Mouse (Mus musculus) urinary bladder, postnatal 36 days (tissue): ENCODE measurements at regions not wholly inside any gene's neighbourhood (a gene's known extent, or its start where the extent isn't known, plus 50 kb on each side); places are given as distances from the start of the nearest gene placed in this dataset.

ENCODE experiments used
- DNase-seq, 2 experiments: peaks; one replicate each; pipeline ENCODE4 v3.0.0; 2022; ENCODE audit warnings: low spot score in 2 of 2, mixed read lengths in 1 of 2

DNA sequence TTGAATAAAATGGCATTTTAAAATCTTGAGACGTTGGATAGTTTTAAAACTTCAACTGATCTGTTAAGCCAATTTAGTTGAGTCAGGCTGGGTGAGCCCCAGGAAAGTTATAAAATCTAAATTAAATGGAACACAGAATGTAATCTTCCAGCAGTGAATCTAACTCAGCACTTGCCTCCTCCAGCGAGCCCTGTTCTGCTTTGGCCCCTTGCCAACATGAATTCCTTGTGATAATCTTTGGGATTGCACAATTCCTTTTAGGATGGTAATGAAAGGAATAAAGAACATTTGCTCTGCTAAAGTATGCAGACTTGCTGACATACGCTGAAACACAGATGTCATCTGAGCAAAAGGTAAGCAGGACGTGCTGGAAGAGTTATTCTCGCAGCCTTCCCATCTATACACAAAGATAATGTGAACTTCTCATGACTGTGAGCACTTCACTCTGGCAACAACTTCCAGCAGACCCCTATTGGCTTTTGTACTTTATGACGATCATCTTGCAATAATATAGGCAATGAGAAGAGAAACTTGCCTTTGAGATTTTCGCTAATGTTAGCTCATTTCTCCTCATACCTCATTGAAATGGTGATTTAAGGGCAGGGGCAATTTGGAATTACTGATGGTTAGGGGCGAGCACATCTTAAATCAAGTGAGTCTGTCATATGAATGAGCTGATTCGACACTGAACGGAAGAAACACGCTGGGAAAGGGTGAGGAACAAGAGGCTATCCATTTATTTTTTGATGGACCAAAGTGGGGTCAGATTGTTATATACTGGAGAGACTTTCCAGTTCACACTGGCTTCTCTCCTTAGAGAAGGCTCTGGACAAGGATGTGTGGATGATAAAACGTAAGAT, 216.3 kb upstream of the Pdzrn3 start:
- DNase-seq = peak; percentile 3 to 38

DNA sequence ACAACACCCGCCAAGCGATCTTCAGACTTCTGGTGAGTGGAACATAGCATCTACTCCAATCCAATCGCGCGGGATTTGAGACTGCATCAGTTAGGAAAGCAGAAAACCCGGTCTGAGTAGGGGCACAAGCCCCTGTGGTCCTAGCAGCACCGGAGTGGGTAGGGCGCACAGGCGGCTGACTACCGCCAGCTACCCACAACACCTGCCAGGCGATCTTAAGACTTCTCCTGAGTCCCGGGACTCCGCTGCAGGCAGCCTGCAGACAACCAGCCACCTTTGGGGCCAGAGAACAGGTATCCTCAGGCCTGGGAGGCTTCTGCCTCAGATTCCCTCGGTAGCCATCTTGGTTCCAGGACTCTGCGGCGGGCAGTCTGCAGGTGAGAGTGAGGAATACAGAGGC, 208.2 kb upstream of the Pdzrn3 start:
- DNase-seq = no peak

DNA sequence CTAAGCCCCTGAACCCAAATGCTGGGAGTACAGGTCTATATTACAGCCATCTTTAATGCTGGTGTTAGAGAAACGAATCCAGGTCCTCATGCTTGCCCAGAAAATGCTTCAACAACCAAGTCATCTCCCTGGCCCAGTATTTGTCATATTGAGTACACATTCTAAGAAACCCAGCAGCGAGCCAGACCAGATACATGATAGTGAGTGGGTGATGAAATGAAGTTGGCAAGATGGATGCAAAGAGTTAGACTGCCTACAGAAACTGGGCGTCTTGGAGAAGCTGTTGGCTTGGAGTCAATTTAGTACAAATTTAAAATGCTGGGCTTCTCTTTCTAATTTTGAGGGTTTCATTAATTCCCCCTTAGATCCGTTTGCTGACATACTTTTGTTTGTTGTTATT, 203.1 kb upstream of the Pdzrn3 start:
- DNase-seq = no peak

DNA sequence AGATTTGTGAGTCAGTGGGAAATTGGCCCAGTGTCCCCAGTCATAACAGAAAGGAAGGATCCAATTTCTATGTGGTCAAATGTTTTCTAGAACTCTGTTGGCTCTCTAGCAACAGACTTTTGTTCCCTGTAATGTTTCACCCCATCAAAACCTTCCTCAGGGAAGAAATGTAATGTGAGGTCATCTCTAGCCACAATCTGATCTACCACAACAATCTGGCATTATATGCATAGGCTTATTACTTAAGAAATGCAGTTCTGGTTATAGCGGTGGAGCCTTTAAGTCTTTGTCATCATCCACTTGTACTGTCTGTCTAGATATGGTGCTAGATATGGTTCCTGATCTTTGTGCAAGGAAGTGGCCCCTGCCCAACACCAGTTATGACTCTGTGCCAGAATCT, 178.4 kb upstream of the Pdzrn3 start:
- no peak for DNase-seq

DNA sequence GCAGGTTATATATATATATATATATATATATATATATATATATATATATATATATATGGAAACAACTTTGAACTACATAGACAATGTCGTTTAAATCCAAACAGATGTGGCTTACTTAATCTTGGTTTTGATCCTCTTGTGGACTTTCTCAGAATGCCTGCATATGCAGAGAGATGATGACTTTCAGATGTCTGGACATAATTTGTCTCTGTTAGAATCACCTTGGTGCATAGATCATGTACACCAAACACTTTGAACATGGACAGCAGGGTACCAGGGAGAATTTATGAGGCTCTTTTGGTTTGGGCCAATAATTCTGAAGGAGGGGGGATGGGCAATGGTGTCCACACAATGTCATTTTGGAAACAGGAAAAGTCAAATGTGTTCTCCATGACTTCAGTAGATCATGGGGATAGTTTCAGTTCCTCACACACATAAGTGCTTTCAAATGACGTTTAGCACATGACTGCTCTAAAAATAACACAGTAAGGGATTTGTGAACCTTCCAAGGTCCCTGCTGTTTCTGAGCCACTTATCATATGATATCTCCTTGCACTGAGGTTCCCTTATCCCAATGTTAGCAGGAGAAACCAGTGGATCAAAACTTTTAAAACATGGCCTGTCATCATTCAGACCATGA, 177.4 kb upstream of the Pdzrn3 start:
- no peak for DNase-seq

DNA sequence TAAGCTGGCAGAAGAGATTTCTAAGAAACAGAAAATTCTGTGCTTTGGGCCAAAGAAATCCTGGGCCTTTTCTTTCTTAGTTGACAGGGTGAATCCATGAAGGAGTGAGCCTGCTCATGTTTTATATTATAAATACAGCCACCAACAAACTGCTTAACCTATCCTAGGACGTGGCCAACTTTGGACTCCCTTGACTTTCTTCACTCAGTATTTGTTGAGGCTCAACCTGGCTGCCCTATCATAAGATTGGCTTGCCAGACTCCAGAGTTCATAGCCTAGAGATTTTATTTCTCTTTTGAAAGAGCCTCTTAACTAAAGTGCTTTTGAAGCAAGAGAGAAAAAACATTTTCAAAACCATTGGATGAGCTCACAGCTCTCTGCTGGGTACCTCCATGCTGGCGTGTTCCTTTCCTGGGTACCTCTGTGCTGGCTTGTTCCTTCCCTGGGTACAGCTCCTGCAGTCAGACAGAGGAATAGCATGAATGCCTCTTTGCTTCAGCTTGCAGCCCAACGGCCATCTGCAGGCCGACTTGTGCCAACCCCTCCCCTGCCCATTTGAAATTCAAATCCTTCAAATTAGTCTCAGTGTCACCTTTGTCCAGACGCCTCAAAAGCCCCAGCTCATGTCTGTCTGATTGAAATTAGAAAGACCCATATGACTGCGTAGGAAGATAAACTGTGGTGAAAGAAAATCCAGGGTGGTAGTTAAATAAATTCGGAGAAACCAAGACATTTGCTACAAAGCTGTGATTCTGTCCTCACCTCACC, 173.0 kb upstream of the Pdzrn3 start:
- no peak for DNase-seq

DNA sequence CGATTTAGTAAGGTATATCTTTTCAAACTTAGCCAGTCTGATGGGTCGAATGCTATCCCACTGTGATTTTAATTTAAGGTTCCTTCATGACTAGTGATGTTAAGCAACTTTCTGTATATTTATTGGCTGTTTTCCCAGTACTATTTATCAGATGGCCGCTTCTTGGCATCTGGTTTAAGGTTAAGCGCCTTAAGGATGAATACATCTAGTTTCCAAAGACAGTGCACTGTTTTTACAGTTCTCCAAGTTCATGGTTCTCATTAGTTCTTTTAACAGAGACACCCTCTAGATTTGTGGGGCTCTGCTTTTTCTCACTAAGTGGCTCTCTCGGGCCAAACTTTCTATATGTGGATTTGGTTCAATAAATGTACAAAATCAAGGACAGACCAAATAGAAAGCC, 159.9 kb upstream of the Pdzrn3 start:
- no peak for DNase-seq

DNA sequence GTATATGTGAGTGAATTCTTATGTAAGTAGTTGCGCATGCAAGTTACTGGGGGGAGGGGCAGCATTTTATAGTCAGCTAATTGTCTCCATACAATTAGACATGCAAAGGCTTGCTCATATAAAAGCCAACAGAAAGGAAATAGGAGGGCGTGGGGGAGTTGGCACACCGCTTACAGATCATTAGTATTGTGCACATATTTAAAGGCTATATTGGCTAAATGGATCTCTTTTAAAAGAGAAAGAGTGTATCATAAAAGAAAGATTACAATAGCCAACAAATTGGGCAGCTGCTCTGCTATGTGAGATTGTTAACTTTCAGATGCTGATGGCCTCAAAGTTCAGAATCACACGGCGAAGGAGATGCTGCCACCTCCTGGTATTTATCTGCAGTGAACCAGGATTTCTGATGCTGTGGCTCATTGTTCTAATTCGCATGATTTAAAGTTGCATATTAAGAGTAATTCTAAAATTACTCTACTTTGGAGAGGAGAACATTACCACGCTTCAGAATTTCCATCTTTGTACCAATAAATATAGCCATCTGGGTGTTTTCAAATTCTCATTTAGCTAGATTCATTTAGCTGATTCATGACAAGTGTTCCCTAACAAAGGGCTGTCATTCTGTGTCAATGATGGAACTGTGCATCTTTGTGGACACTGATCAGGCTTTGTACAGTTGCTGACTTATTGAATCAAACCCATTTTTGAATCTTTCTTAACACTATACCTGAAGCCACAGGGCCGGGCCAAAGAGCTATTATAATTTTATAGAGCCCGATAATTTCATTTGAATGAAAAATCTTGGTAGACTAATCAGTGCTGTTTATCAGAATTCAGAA, 156.7 kb upstream of the Pdzrn3 start:
- no peak for DNase-seq

DNA sequence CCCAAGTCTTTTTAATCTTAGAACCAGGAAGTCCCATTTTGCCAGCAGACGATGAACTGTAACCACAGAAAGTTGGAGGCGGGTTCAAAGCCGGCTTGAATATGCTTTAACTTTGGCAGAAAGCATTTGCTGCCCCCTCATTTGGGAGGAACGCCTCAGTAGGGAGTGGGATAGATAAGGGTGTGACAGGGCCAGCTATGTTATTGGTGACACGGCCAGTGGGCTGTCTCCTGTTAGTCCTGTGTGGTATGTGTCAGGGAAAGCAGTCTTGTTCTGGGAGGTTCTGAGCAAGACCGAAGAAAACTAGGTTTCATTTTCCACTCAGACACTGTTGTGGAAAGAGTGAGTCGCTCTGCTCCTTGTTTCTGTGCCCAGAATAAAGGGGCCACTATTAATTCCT, 154.7 kb upstream of the Pdzrn3 start:
- DNase-seq = peak in 1 of 2 experiments; percentile 32

DNA sequence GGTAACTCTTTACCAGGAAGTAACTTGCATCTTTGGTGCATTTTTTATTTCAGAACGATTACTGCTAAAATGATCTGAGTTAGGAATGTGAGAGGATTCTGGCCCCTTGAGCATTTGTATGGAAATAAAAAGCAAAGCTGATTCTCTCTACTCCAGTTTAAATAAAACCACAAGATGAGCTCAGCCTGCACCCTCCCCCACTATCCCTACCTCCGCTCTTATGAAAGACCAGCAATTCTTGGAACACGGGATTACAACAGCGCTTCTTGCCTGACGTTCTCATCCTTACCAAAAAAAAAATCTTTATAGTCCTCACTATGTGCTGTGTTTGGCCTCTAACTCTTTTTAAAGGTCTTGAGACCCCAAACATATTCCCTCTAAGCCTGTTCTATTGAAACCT, 154.2 kb upstream of the Pdzrn3 start:
- DNase-seq = no peak

DNA sequence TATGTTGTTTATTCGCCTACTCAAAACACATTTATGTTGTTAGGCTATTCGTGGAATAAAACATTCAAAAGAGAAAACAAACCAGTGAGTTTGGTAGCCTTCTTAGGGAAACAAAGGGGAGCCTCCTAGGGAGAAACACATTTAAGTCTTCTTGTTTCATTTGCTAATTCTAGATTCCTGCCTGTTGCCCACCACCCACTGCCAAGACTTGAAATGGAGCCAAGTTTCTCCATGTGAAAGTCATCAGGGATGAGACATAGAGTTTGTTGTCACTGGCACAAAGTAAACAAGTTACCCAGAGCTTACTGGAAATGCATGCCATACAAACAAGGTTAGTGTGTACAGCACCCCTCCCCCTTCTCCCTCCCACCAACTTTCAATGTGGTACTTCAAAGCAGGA, 147.4 kb upstream of the Pdzrn3 start:
- DNase-seq = no peak

DNA sequence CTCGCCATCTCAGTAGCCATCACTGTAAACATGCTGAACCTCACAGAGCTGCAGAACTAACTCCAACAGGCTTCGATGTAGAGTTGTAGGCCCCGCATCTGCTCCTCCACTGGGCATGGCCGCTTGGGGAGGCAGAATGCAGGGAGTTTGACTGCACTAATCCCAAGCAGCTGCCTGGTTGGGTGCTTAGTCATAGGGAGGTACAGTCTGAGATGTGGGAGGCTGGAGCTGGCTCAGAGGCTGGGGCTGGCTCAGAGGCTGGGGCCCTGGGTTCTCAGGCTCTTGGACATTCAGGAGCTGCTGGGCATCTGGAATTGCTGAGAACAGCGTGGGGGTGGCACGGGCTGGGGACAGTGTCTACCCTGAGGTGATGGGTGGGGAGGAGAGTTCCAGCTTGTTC, 143.6 kb upstream of the Pdzrn3 start:
- no peak for DNase-seq

DNA sequence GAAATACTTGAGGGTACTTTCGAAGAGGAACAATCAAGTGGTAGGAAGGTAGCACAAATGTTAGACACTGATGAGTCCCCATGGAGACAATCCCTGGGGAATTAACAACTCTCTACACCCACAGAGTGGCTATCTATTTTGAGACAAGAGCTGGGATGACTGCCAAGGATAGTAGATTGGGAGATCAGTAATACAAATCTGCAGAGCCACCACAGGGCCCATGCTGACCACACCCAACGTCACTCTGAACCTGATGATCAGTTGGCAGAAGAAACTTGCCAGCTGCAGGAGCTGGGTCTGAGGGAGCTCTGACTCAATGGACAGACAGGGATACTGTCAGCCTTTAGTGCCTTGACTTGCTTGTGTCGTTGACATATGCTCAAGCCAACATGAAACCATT, 143.1 kb upstream of the Pdzrn3 start:
- no peak for DNase-seq

DNA sequence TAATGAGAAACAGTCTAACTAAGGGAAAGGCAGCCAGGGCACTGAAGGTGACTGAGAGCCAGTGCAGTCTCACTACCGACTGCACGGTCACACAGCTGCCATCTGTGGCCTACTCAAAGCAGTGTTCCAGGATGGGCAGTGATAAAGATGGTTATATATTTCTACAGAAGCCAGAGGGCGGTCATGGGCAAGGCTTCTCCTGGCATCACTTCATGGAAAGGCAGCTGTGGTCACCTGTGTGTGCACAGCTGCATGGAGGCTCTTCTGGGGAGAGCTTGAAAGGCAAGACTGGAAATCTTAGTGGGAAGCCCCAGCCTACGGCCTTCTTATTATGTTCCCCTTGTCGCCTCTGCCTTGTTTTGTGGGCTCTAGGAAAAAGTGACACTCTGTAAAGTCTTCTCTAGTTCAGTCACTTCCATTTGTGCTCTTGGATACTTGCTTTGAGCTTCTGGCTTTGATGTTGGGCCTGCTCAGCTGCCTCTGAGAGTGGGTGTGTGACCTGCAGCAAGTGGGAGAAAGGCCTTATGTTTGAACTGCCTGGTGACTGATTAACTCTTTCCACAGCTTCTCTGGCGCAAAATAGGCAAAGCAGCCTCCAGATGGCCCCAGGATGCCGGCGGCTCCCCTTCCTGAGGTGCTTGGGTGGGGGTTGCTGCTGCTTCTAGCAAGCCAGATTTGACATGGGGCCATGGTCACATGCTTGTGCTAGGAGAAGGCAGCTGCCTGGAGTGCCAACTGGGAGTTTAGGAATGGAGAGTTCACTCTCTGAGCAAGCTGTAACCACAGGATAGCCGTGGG, 141.4 kb upstream of the Pdzrn3 start:
- DNase-seq = no peak

DNA sequence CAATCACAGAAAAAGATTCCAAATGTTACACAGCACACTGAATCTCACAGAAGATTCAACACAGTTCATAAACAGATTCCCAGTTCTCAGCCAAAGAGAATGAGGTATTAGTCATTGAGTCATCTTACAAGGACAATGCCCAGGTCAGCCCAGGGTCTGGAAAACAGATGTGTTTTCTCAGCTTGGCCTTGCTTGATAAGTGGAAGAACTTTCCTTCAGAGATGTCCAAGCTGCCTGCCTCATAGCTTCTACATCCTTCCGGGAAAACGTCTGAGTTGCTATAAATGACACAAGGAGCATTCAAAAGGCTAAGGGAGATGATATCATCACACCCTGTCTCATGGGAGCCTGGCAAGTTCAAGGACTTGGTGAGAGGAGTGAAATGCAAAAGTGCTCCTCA, 139.9 kb upstream of the Pdzrn3 start:
- no peak for DNase-seq

DNA sequence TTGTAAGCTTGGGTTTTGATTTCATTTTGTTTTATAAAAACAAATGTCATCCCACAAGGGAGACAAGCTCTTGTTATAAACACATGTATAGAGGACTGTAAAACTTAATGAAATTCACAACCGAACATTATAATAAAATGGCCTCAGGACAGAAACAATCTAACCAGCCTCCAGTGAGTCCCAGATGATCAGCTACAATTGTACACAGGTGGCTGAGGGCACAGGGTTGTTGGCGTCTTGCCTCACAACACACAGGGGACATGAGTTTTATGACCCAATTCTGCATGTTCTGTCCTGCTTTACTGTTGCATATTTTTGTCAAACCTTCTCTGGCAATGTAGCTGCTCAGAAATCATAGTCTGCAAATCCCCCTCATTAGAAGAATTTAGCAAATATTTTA, 136.0 kb upstream of the Pdzrn3 start:
- DNase-seq = no peak

DNA sequence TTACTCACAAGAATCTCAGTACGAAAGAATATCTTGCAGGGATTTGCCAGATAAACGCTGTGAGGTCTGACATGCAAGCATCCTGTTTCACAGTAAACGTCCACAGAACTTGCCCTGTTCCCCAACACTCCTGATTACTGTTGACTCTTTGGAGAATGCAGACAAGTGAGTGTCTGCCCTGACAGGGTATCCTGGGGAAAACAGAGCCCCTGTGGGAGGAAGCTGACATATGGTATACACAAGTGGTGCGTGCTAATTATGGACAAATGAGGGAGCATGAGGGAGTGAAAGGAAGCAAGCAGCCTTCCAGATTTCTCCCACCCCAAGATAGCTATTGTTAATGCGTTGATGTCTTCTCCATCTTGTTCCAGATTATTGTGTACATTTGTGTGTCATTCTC, 124.5 kb upstream of the Pdzrn3 start:
- DNase-seq = no peak

DNA sequence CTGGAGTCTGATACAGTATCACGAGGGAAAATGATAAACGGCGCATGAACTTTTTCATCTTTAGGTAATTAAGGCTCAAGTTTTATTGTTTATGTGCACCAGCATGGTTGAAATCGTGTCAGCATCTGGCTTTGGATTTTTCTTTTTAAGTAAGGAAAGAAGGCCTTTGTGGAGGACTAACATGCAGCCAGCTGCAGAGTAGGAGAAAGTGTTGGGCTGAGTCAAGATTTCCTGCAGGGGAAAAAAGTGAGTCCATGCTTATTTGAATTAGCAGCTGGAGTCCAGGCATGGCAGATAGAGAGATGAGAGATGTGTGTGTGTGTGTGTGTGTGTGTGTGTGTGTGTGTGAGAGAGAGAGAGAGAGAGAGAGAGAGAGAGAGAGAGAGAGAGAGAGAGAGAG, 124.0 kb upstream of the Pdzrn3 start:
- no peak for DNase-seq

DNA sequence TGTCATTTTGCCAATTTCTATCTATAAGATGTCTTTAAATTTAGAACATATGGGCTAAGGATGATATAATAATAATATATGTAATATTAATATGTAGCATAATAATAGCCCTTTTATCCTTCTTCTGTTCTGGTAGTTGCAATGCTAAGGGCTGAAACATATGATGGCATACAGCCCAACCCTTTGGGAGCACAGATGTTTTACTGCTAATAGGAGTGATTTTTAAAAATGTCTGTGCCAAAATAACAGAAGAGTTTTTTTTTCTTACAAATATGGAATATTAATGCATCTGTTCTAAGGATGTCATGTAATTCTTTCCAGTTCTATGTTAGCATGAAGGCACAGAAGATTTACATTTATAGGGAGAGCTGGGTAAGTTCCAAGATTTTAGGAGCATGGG, 122.5 kb upstream of the Pdzrn3 start:
- no peak for DNase-seq

DNA sequence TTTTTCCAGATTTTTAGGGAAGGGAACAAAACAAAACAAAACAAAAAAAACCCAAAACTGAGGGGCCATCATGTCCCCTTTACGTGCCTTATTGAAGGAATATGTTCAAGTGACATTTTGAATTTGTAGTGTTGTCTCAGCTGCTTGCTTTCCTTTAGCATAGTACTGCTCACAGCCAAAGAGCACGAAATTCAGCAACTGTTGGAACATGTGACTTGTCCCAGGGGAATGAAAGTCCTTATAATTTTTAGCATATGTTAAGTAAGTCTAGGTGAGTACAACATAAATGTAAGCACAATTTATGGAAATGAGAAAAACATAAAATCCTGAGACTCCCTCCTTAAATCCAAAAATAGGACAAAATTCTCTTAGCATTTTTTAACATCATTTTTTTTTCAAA, 110.8 kb upstream of the Pdzrn3 start:
- no peak for DNase-seq
